In the genomic region with DNA sequence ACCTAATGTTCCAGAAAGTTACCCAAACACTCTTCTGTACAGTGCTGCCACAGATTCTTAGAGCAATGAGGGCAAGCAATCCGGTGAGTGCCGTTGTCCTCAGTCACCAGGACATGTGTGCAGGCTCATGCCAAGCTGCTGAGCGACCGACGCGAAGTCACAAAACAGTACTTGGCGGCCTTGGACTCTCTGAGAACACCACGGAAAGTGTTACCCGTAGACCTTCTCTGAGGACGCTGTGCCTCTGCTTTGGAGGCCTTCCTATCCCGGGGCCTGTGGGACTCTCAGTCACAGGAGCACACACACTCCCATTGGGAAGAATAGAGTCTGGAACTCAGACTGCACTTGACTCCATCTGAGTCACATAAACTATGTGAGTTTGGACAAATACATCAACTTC, we compare ENCODE assay signal across 13 mouse cellular contexts.
DNase-seq lines count a peak whose midpoint lies in the region; ATAC-seq and TF ChIP-seq lines count a peak whose summit lies in the region.
"Had no signal": no experiment of that assay in that cellular context is flagged by ENCODE, and none has a peak within 500 bp of the region (broad histone marks: within the 10 kb centered on the region; RNA-seq: fewer than 3 reads in every experiment).

No protein-coding gene starts in this region.

- TF ChIP-seq CTCF in lung, embryonic 14.5 days (IDR thresholded peaks at IDR 0.05; ENCODE audit: low read depth): no peak

- H3K9ac ChIP-seq in lung, embryonic 14.5 days: no peak overlapping the region
- H3K9ac ChIP-seq: forebrain, embryonic 12.5 days; kidney, embryonic 15.5 days; liver, embryonic 12.5 days had no signal

- no peaks in the 10 kb centered on the region for H3K4me1 ChIP-seq in lung, embryonic 14.5 days (ENCODE audit: insufficient read depth)
- H3K4me1 ChIP-seq: forebrain, embryonic 12.5 days; kidney, embryonic 15.5 days; liver, embryonic 12.5 days had no signal

- H3K27ac ChIP-seq in lung, embryonic 14.5 days (ENCODE audit: low read depth): no peak overlapping the region
- H3K27ac ChIP-seq: forebrain, embryonic 12.5 days; kidney, embryonic 15.5 days; liver, embryonic 12.5 days had no signal

- ATAC-seq in lung, embryonic 14.5 days (ENCODE audit: insufficient read depth): no peak
- ATAC-seq: CD4-positive, CD25-positive, alpha-beta regulatory T cell, adult 4 months; liver, embryonic 12.5 days had no signal

- H3K4me2 ChIP-seq in lung, embryonic 14.5 days: no peak overlapping the region
- H3K4me2 ChIP-seq: forebrain, embryonic 12.5 days; kidney, embryonic 15.5 days; liver, embryonic 12.5 days had no signal

- WGBS in lung, embryonic 14.5 days: 57% methylated on average over 11 of the region's 11 CpGs

- no peaks in the 10 kb centered on the region for H3K27me3 ChIP-seq in lung, embryonic 14.5 days (ENCODE audit: insufficient read depth, low read length)
- H3K27me3 ChIP-seq: forebrain, embryonic 12.5 days; kidney, embryonic 15.5 days; liver, embryonic 12.5 days had no signal

- peak; percentile 53 to 54 for DNase-seq in heart, adult 18-20 months
- no peak for DNase-seq in heart, postnatal 36 days
- DNase-seq in lung, embryonic 14.5 days: peak; percentile 50
- no peak for DNase-seq in lung, adult 18-20 months
- peak; percentile 17 for DNase-seq in adrenal gland, adult 8-10 months
- DNase-seq in adrenal gland, postnatal 36 days: peak; percentile 8 to 58
- DNase-seq in cerebellum, adult 9-10 months: no peak
- DNase-seq: gastrocnemius, postnatal 10 days; thymus, adult 2 months had no signal

- H3K4me3 ChIP-seq in lung, embryonic 14.5 days (ENCODE audit: low read depth, low read length): no peak overlapping the region
- H3K4me3 ChIP-seq: forebrain, embryonic 12.5 days; kidney, embryonic 15.5 days; liver, embryonic 12.5 days had no signal

- intact Hi-C loops in heart, postnatal 36 days (cut with DNase I): no loop called here

- H3K36me3 ChIP-seq in lung, embryonic 14.5 days (ENCODE audit: insufficient read depth): no peaks in the 10 kb centered on the region
- H3K36me3 ChIP-seq: forebrain, embryonic 12.5 days; kidney, embryonic 15.5 days; liver, embryonic 12.5 days had no signal

- no peaks in the 10 kb centered on the region for H3K9me3 ChIP-seq in lung, embryonic 14.5 days (ENCODE audit: low read depth, low read length)
- H3K9me3 ChIP-seq: forebrain, embryonic 12.5 days; kidney, embryonic 15.5 days; liver, embryonic 12.5 days had no signal

Comparison
In these comparisons a context has a peak if more than half of its experiments do, and no peak if none do; other contexts are left out.
1. DNase-seq: peak in heart, adult 18-20 months (2 of 2), lung, embryonic 14.5 days (single experiment), adrenal gland, adult 8-10 months (single experiment) and adrenal gland, postnatal 36 days (2 of 2); none in heart, postnatal 36 days (0 of 2), lung, adult 18-20 months (0 of 2) and cerebellum, adult 9-10 months (single experiment).